Mouse (Mus musculus): Measurements from ENCODE around the gene Gm10409. TPM values are rescaled to one million over a fixed set of nuclear protein-coding genes. Genes with fewer than 3 reads are reported as not detected.
"Not testable (repeated sequence)": the region's sequence is repeated elsewhere in the genome, so short reads cannot be mapped to it uniquely, and the experiment has no call there.

The Gm10409 gene
- 1 to 10 TPM; 1.8 to 2.6 TPM for total RNA-seq (2021)

- DNase-seq (ENCODE audit: low spot score in 2 of 2); intact Hi-C loops (cut with DNase I): not testable (repeated sequence)
Observed at GRCm38 (mm10) chr14:3412314-3412713, at the start of gene Gm10409. Gm10409 (plus strand) TSS chr14:3412614.

GRCm38 (mm10) chr14:3394793-3395192, 17.6 kb upstream of the Gm10409 start, which contains the start of gene Gm10413:
Gm10413 (plus strand) TSS chr14:3395093.
- intact Hi-C loops (cut with DNase I); DNase-seq (ENCODE audit: low spot score in 2 of 2): not testable (repeated sequence)

DNA sequence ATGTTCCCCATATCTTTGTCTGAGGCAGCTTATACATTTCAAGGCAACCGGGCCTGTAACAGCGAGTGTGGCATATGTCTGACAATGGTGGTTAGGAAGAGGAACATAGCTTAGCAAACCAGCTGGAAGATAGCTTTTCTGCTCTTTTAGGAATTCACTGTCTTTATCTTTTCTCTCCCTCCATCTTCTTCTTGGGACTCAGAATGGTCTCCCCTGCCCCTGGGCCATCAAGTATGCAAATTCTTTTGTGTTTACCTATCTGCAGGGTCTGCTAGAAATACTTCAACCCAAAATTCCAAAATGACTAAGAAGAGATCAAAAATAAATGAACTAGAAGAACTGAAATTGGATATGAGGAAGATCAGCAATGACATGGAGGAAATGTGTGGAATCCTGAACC, 15.4 kb downstream of the Gm10409 start, which contains the start of gene Gm3005:
Gene Gm3005 (plus strand): TSS at position 301 of the 400 bp plus-strand sequence.
- intact Hi-C loops (cut with DNase I); DNase-seq (ENCODE audit: low spot score in 2 of 2): not testable (repeated sequence)

DNA sequence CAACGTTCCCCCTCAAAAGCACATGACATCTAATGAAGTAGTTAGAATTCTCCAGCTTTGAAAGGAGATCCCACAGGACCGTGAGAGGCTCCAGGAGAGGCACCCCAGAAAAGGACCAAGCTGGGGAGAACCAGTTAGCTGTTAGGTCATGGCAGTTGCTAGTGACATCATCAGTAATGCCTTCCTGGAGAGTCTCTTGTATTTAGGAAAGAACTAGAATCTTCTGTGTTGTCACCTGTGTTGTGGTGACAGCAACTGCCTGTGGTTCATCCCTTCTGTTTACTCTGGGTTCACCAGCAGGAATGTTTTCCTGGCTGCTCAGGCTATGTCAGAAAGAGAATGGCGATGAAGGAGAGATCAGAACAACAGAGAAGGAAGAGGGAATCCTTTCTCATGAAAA, 36.7 kb downstream of the Gm10409 start, which contains the start of gene Gm10408:
Gene Gm10408 (plus strand): TSS at position 301 of the 400 bp plus-strand sequence.
- intact Hi-C loops (cut with DNase I); DNase-seq (ENCODE audit: low spot score in 2 of 2): not testable (repeated sequence)

Other genes with a start within 250 kb of the Gm10409 start
- not detected for gene Gm5795, start 224.4 kb upstream of the Gm10409 start, total RNA-seq (2021)
- gene D830030K20Rik, start 204.1 kb upstream of the Gm10409 start, total RNA-seq (2021), result 1 to 10 TPM; 5.3 to 5.4 TPM
- gene Gm2956, start 80.0 kb upstream of the Gm10409 start, total RNA-seq (2021), result under 1 TPM in 1 of 2 experiments, not detected in 1; 0.36 TPM
- not detected for gene Gm10413, start 17.5 kb upstream of the Gm10409 start, total RNA-seq (2021)
- not detected for gene Gm3005, start 15.5 kb downstream of the Gm10409 start, total RNA-seq (2021)
- gene Gm10408, start 36.8 kb downstream of the Gm10409 start, total RNA-seq (2021), result not detected
- not detected for gene Gm3012, start 221.9 kb downstream of the Gm10409 start, total RNA-seq (2021)
- 1 to 10 TPM; 1.8 to 2.6 TPM for gene Gm3020, start 239.4 kb downstream of the Gm10409 start, total RNA-seq (2021)